Mouse (Mus musculus) MN1 (cell line): ENCODE measurements around the gene Zfp811.
"Not testable (repeated sequence)": the region's sequence is repeated elsewhere in the genome, so short reads cannot be mapped to it uniquely, and the experiment has no call there.

ENCODE experiments used
- DNase-seq: peaks from one replicate; pipeline ENCODE4 v3.0.0-alpha.2; 2016; ENCODE audit warnings: low spot score

The Zfp811 gene

GRCm38 (mm10) chr17:32809544-32810374 is at the start of gene Zfp811:
Zfp811 (minus strand) TSS chr17:32809931.
- DNase-seq = no peak

DNA sequence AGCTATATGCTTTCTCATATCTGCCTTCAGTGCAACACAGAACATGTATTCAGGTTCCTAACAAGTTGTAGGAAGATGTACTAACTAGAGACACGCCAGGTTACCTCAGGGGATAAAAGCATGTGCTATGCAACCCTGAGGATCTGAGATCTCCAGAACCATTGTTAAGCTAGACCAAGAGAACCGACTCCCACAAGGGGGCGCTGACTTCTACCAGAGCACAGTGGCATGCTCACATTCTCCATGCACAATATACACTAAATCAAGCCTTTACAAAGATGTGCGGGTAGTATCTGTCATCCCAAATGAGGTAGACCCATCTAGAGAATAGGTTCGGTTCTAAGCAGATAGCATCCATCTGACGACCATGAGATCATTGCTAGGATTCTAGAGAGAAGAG is 47.0 kb upstream of the Zfp811 start:
- not testable (repeated sequence) for DNase-seq

DNA sequence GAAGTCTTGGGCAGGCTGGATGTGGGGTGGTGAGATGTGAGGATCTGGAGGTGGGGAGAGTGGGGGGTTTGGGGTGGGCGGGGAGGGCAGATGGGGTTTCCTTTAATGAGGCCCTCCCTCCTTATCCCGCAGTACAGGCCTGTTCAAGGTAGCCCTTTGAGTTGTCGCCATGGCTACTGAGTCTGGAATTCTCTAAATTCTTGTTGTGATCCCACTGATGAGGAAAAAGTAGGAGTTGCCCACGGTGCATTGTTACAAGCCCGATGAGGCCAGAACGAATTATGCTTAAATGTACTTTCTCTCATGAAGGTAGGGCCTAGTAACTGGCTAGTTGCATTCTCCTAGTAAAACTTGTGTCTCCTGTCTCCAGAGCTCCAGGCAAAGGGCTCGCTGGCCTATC is 41.9 kb upstream of the Zfp811 start:
- DNase-seq = no peak

- DNase-seq = no peak
These were observed 31.7 kb upstream of the Zfp811 start for GRCm38 (mm10) chr17:32841388-32841787.

DNA sequence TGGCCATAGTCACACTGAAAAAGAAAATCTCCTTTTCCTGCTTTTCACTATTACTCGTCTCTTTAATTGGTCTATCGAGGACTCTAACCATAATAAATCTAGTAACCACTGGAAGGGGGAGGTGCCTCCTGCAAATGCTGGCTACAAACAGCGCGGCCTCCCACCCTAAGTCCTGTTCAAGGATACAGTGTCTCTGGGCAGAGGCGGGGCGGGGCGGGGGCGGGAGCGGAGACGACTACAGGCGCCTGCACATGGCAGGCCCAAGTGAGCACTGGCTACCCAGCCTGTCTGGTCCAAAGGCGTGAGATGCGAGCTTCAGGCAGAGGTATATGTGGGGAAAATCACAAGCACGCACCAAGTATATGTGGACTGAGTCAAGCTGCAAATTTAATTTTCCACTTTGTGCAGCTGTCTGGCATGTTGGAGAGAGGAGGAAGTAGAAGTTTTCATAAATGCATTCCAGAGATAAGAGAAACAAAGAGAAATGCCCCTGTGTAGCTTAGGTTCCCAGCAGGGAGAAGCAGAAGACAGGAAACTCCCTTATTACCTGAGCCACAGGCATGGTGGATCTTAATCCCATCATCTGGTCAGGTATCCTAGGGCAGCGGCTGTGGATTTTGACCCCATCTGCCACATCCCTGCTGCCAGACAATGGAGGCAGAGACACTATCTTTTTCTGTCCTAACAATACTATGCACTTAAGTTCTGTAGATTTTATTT is 29.5 kb upstream of the Zfp811 start:
- DNase-seq = peak; percentile 51

- DNase-seq = no peak
These were observed 20.7 kb upstream of the Zfp811 start for GRCm38 (mm10) chr17:32830418-32830782.

DNA sequence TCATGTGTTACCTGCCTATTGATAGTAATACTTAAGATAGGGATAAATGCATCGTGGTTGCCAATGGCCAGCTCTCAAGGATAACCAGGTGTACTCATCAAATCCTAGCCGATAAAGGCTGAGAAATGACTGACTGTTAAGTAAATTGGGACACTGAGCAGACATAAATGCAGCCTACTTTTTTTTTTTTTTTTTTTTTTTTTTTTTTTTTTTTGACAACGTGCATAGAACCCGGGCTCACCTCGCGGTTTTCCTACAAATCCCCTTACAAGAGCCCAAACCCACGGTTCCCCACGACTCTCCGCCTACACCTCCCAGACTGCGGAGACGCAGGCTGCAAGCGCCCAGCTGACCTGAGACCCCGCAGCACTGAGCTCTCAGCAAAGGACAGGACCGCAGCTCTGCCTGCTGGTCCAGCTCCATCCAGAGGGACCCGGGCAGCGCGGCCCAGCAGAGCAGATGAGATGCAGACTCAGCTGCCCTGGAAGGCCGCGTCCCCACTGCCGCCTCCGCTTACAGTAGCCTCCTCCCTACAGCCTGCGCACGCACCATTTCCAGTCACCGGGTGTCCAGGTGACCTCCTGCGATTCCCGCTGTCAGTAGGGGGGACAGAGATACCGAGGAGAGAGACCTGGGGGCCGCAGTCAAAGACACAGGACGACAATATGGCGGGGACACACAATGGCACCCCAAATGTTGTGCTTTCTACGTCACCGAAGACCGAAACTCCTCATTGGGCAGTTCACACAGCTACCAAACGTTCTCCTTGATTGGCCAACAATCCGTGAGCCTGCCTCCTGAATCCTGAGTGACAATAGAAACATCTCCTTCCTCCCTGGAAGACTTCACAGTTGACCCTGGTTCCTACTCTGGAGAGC is 20.0 kb upstream of the Zfp811 start, which contains the start of gene Zfp799:
Gene Zfp799 (minus strand): TSS at position 722 of the 878 bp plus-strand sequence.
- peak; percentile 85 for DNase-seq

DNA sequence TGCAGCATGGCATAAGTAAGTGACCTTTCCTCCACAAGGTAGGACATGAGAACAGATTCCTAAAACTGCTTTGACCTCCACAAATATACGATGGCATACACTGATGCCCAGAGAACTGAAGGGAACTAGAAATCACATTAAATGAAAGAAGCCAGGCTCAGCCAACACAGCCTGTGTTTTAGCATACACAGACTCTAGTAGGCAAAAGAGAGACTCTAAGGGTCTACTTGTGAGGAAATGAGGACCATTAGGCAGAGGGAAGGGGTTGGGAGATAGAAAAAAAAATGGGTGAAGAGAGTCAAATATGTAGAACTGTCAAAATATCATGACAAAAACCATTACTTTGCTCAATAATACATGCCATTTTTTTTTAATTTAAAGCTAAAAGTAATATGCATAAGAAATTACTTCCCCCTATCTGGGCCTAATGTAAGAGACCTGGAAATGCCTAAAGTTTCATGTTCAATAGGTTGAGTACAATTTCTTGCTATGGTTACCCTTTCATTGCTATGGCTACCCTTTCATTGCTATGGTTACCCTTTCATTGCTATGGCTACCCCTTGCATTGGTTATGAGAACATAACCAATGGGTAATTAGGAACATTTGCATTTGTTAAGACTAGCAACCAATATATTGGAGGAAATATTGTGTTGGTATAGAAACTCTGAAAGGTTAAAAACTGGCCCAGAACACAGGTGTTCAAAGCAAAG is 6.5 kb upstream of the Zfp811 start:
- DNase-seq = no peak

- no peak for DNase-seq
These were observed 4.4 kb upstream of the Zfp811 start for GRCm38 (mm10) chr17:32814136-32814535.

DNA sequence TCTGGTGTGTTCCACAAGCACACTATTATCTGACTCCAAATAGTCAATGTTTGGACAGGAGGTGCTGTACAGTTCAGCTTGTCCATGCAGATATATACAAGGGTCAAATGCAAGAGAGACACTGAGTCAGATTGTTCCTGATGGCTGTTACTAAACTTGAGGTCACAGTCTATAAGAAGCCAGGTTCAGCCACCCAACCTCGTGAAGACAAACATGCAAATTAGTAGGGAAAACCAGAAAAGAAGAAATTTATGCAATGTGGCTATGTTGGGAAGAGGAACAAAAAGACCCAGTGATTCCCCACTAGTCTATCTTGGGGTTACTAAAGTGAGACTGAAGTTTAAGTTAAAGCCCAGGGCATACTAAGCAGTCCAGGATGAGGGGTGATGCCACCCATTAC is 917 bp upstream of the Zfp811 start:
- DNase-seq = no peak

GRCm38 (mm10) chr17:32808921-32809320 is 810 bp downstream of the Zfp811 start:
- no peak for DNase-seq

GRCm38 (mm10) chr17:32789244-32789643 is 20.5 kb downstream of the Zfp811 start:
- DNase-seq = no peak

DNA sequence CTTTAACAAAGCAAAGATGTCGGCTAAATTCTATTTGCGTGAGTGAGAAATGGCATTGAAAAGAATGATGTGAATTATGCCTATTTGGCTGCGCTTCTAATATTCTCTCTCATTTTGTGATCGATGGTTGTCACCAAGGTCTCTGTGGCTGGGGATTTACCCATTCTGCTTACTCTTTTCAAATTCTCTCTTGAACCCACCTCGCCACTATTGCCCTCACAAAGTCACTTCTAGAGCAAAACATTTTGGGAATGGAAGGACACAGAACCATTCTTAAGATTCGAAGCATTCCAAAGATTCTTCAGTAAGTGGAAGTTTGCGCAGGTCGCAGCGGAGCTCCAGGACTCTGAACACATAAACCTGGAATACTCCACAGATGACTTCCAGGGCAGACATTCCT is 21.2 kb downstream of the Zfp811 start:
- DNase-seq = no peak

- DNase-seq = peak; percentile 93
These were observed 21.6 kb downstream of the Zfp811 start, which contains the start of gene Zfp871 for GRCm38 (mm10) chr17:32788094-32788559. Zfp871 (minus strand) TSS chr17:32788287.

GRCm38 (mm10) chr17:32787436-32788093 is 22.2 kb downstream of the Zfp811 start:
- DNase-seq = peak; percentile 71

- peak; percentile 20 for DNase-seq
These were observed 22.8 kb downstream of the Zfp811 start for GRCm38 (mm10) chr17:32786944-32787343.

GRCm38 (mm10) chr17:32785656-32786055 is 24.1 kb downstream of the Zfp811 start:
- DNase-seq = peak; percentile 12

DNA sequence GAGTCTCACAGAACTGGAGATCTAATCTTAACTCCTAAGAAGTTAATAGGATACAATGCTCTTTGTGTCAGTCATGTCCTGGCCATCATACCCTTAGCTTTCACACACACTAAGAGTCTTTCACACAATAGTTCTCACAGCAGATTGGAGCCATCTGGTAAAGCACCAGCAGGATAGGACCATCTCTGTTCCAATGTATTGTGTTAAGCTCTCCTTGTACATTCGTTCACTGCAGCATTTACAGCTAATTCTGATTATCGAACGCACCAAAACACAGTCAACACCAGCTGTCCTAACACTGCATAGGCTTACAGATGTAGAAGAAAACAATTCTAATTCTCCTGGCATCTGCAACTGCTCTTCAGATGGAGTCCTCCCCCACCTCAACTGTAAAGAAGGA is 32.2 kb downstream of the Zfp811 start:
- no peak for DNase-seq

- no peak for DNase-seq
These were observed 38.5 kb downstream of the Zfp811 start for GRCm38 (mm10) chr17:32771213-32771612.

GRCm38 (mm10) chr17:32766422-32766821 is 43.3 kb downstream of the Zfp811 start:
- no peak for DNase-seq

DNA sequence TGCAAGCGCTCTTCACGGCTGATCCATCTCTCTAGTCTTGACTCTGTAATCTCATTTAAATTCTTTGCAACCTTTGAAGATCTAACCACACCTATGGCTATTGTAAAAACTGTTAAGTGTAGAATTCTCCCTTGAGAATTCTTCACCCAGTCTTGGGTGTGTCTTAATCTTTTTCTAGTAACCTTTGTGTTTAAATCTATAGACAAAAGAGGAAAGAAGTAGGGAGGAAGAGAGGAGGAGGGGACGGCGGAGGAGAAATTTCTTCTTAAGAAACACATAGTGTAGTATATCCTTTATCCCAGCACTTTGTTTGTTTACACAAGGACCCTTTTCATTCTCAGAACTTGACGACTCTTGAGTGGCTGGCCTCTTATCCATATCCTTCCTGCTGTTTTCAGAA is 52.4 kb downstream of the Zfp811 start:
- no peak for DNase-seq
